Mouse (Mus musculus): Measurements from ENCODE around the gene Vmn2r88. TPM values are rescaled to one million over a fixed set of nuclear protein-coding genes. Genes with fewer than 3 reads are reported as not detected.
A peak's percentile ranks its signal among the peaks of the same experiment; 100 is the strongest.

The Vmn2r88 gene
- total RNA-seq (2014; rRNA removed) (not detected in 2 replicates), polyA plus RNA-seq (2015; fragmentation: Nextera tagmentation; extraction: Ambion mirVana) (not detected in 2 replicates)

GRCm38 (mm10) chr14:51410520-51410919, at the start of gene Vmn2r88:
Vmn2r88 (plus strand) TSS chr14:51410820.
- no peaks in the 10 kb centered on the region for H3K4me1 ChIP-seq (ENCODE audit: insufficient read depth)
- no peak within 1 kb of the TSS for H3K27ac ChIP-seq (ENCODE audit: low read depth, low read length)
- no peak within 1 kb of the TSS for H3K4me3 ChIP-seq (ENCODE audit: low read depth, low read length)
- H3K4me2 ChIP-seq (ENCODE audit: low read depth) = no peak within 1 kb of the TSS
- no peak for TF ChIP-seq CTCF (IDR thresholded peaks at IDR 0.05; ENCODE audit: low read depth)
- H3K9me3 ChIP-seq (ENCODE audit: low read length) = no peaks in the 10 kb centered on the region
- WGBS = 92% methylated on average over 1 of the region's 1 CpGs
- DNase-seq (no peak), ATAC-seq (no peak)
- H3K9ac ChIP-seq = no peak within 1 kb of the TSS
- no peaks in the 10 kb centered on the region for H3K27me3 ChIP-seq (ENCODE audit: insufficient read depth, low read length)
- no peaks in the 10 kb centered on the region for H3K36me3 ChIP-seq (ENCODE audit: insufficient read depth)

GRCm38 (mm10) chr14:51361456-51361855, 49.2 kb upstream of the Vmn2r88 start, which contains the start of gene Gm7247:
Gm7247 (plus strand) TSS chr14:51361756.
- Histone ChIP-seq H3K36me3 (ENCODE audit: insufficient read depth) (no peaks in the 10 kb centered on the region), H3K9me3 (ENCODE audit: low read length) (no peaks in the 10 kb centered on the region), H3K27me3 (ENCODE audit: insufficient read depth, low read length) (no peaks in the 10 kb centered on the region), H3K9ac (no peak within 1 kb of the TSS), H3K4me1 (ENCODE audit: insufficient read depth) (no peaks in the 10 kb centered on the region), H3K27ac (ENCODE audit: low read depth, low read length) (no peak within 1 kb of the TSS), H3K4me2 (ENCODE audit: low read depth) (no peak within 1 kb of the TSS), H3K4me3 (ENCODE audit: low read depth, low read length) (no peak within 1 kb of the TSS)
- no peak for DNase-seq
- no peak for ATAC-seq
- WGBS = 90% methylated on average over 1 of the region's 1 CpGs
- TF ChIP-seq CTCF (IDR thresholded peaks at IDR 0.05; ENCODE audit: low read depth) = no peak

GRCm38 (mm10) chr14:51382805-51383204, 27.8 kb upstream of the Vmn2r88 start:
- Histone ChIP-seq H3K27ac (ENCODE audit: low read depth, low read length) (no peak overlapping the region), H3K4me1 (ENCODE audit: insufficient read depth) (no peaks in the 10 kb centered on the region), H3K27me3 (ENCODE audit: insufficient read depth, low read length) (no peaks in the 10 kb centered on the region), H3K9ac (no peak overlapping the region), H3K4me2 (ENCODE audit: low read depth) (no peak overlapping the region), H3K4me3 (ENCODE audit: low read depth, low read length) (no peak overlapping the region), H3K36me3 (ENCODE audit: insufficient read depth) (no peaks in the 10 kb centered on the region), H3K9me3 (ENCODE audit: low read length) (peaks cover 8% of the 10 kb centered on the region; the same call in 1 of the 2 replicates)
- ATAC-seq = no peak
- no peak for DNase-seq
- no peak for TF ChIP-seq CTCF (IDR thresholded peaks at IDR 0.05; ENCODE audit: low read depth)
- WGBS = 97% methylated on average over 20 of the region's 20 CpGs

- TF ChIP-seq CTCF (IDR thresholded peaks at IDR 0.05; ENCODE audit: low read depth) = no peak
- no peak overlapping the region for H3K4me2 ChIP-seq (ENCODE audit: low read depth)
- ATAC-seq (peak; percentile 36; the same call in 1 of the 2 replicates), DNase-seq (no peak)
- peaks cover 8% of the 10 kb centered on the region; the same call in 1 of the 2 replicates for H3K9me3 ChIP-seq (ENCODE audit: low read length)
- H3K4me3 ChIP-seq (ENCODE audit: low read depth, low read length) = no peak overlapping the region
- H3K36me3 ChIP-seq (ENCODE audit: insufficient read depth) = no peaks in the 10 kb centered on the region
- H3K9ac ChIP-seq = no peak overlapping the region
- no peaks in the 10 kb centered on the region for H3K27me3 ChIP-seq (ENCODE audit: insufficient read depth, low read length)
- no peaks in the 10 kb centered on the region for H3K4me1 ChIP-seq (ENCODE audit: insufficient read depth)
- WGBS = over 99% methylated on average over 10 of the region's 10 CpGs
- H3K27ac ChIP-seq (ENCODE audit: low read depth, low read length) = no peak overlapping the region
Measured at GRCm38 (mm10) chr14:51384351-51384750, 26.3 kb upstream of the Vmn2r88 start.

- ATAC-seq (peak; percentile 80), DNase-seq (peak; percentile 28)
- no peak for TF ChIP-seq CTCF (IDR thresholded peaks at IDR 0.05; ENCODE audit: low read depth)
- H3K9me3 ChIP-seq (ENCODE audit: low read length) = peaks cover 8% of the 10 kb centered on the region; the same call in 1 of the 2 replicates
- no peak overlapping the region for H3K4me2 ChIP-seq (ENCODE audit: low read depth)
- no peaks in the 10 kb centered on the region for H3K27me3 ChIP-seq (ENCODE audit: insufficient read depth, low read length)
- no peak overlapping the region for H3K9ac ChIP-seq
- H3K4me1 ChIP-seq (ENCODE audit: insufficient read depth) = no peaks in the 10 kb centered on the region
- no peak overlapping the region for H3K27ac ChIP-seq (ENCODE audit: low read depth, low read length)
- no peak overlapping the region for H3K4me3 ChIP-seq (ENCODE audit: low read depth, low read length)
- no peaks in the 10 kb centered on the region for H3K36me3 ChIP-seq (ENCODE audit: insufficient read depth)
- 59% methylated on average over 4 of the region's 4 CpGs for WGBS
Measured at GRCm38 (mm10) chr14:51385741-51386140, 24.9 kb upstream of the Vmn2r88 start.

GRCm38 (mm10) chr14:51387768-51388167, 22.9 kb upstream of the Vmn2r88 start:
- Histone ChIP-seq H3K27ac (ENCODE audit: low read depth, low read length) (no peak overlapping the region), H3K4me1 (ENCODE audit: insufficient read depth) (no peaks in the 10 kb centered on the region), H3K27me3 (ENCODE audit: insufficient read depth, low read length) (no peaks in the 10 kb centered on the region), H3K9me3 (ENCODE audit: low read length) (peaks cover 8% of the 10 kb centered on the region; the same call in 1 of the 2 replicates), H3K9ac (no peak overlapping the region), H3K36me3 (ENCODE audit: insufficient read depth) (no peaks in the 10 kb centered on the region), H3K4me2 (ENCODE audit: low read depth) (no peak overlapping the region), H3K4me3 (ENCODE audit: low read depth, low read length) (no peak overlapping the region)
- ATAC-seq (no peak), DNase-seq (no peak)
- TF ChIP-seq CTCF (IDR thresholded peaks at IDR 0.05; ENCODE audit: low read depth) = no peak
- 94% methylated on average over 8 of the region's 8 CpGs for WGBS

GRCm38 (mm10) chr14:51388222-51388621, 22.4 kb upstream of the Vmn2r88 start:
- no peak for ATAC-seq
- no peaks in the 10 kb centered on the region for H3K4me1 ChIP-seq (ENCODE audit: insufficient read depth)
- H3K4me3 ChIP-seq (ENCODE audit: low read depth, low read length) = no peak overlapping the region
- H3K36me3 ChIP-seq (ENCODE audit: insufficient read depth) = no peaks in the 10 kb centered on the region
- WGBS = 97% methylated on average over 9 of the region's 9 CpGs
- peaks cover 8% of the 10 kb centered on the region; the same call in 1 of the 2 replicates for H3K9me3 ChIP-seq (ENCODE audit: low read length)
- H3K4me2 ChIP-seq (ENCODE audit: low read depth) = no peak overlapping the region
- H3K27me3 ChIP-seq (ENCODE audit: insufficient read depth, low read length) = no peaks in the 10 kb centered on the region
- H3K9ac ChIP-seq = no peak overlapping the region
- no peak for TF ChIP-seq CTCF (IDR thresholded peaks at IDR 0.05; ENCODE audit: low read depth)
- no peak overlapping the region for H3K27ac ChIP-seq (ENCODE audit: low read depth, low read length)
- no peak for DNase-seq

Data from forebrain, postnatal 0 days (tissue).